In genomic region chr14:18326968-18327672, GRCm38 (mm10) we compare ENCODE assay signal across 8 mouse cellular contexts. TPM values are rescaled to one million over a fixed set of nuclear protein-coding genes. Genes with fewer than 3 reads are reported as not detected.
DNase-seq lines count a peak whose midpoint lies in the region; ATAC-seq and TF ChIP-seq lines count a peak whose summit lies in the region.

No protein-coding gene starts in this region.

- peak; percentile 38; the same call in 1 of the 2 replicates for TF ChIP-seq CTCF in gastrocnemius, adult 2 months (IDR thresholded peaks at IDR 0.05)

- no peak for ATAC-seq in heart, embryonic 16.5 days (replicated peaks; ENCODE audit: extremely low read depth, insufficient read depth, low FRiP score)

- 3% methylated on average over 37 of the region's 37 CpGs for WGBS in heart, embryonic 16.5 days

- H3K36me3 ChIP-seq in heart, embryonic 16.5 days (ENCODE audit: control insufficient read depth, insufficient read depth): no peaks in the 10 kb centered on the region

- H3K9me3 ChIP-seq in heart, embryonic 16.5 days (replicated peaks; ENCODE audit: control insufficient read depth, low read length): no peaks in the 10 kb centered on the region

- H3K27me3 ChIP-seq in heart, embryonic 16.5 days (ENCODE audit: control insufficient read depth, insufficient read depth, low read length): no peaks in the 10 kb centered on the region

- H3K4me2 ChIP-seq in heart, embryonic 16.5 days (ENCODE audit: low read depth, low read length): peak overlapping the region; percentile 70

- H3K9ac ChIP-seq in heart, embryonic 16.5 days (ENCODE audit: low read length): peak overlapping the region; percentile 75

- DNase-seq in gastrocnemius, adult 2 months: peak; percentile 63
- no peak for DNase-seq in gastrocnemius, adult 18-20 months (ENCODE audit: low spot score)
- DNase-seq in ZHBTc4 (ENCODE audit: low read depth, low spot score): peak; percentile 70
- DNase-seq in embryo, embryonic 9.5 days (ENCODE audit: extremely low spot score): peak; percentile 77
- peak; percentile 31 to 66 for DNase-seq in kidney, postnatal 36 days
- DNase-seq in lung, postnatal 4 days: peak; percentile 39 to 40
- DNase-seq in testis, postnatal 10 days (ENCODE audit: low spot score): peak; percentile 64

- H3K4me1 ChIP-seq in heart, embryonic 16.5 days (ENCODE audit: control insufficient read depth, insufficient read depth, low read length): peaks cover 11% of the 10 kb centered on the region

- intact Hi-C loops in gastrocnemius, adult 2 months (cut with DNase I): no loop called here

- peak overlapping the region; percentile 74 for H3K4me3 ChIP-seq in gastrocnemius, adult 2 months
- peak overlapping the region; percentile 57 for H3K4me3 ChIP-seq in heart, embryonic 16.5 days (ENCODE audit: low read length)

- peak overlapping the region; percentile 86 for H3K27ac ChIP-seq in gastrocnemius, adult 2 months
- no peak overlapping the region for H3K27ac ChIP-seq in heart, embryonic 16.5 days (ENCODE audit: low read length)

RNA-seq across cellular contexts. Expression of gene Ube2e1, which starts 4.5 kb away (rescaled TPM):
- 10 to 100 TPM; 86.5 to 95.5 TPM for total RNA-seq in gastrocnemius, adult 2 months (2021)
- total RNA-seq in gastrocnemius, adult 18-20 months (2021): 10 to 100 TPM; 89.6 to 97.0 TPM
- 59.4 and 70.2 TPM in 2 replicates for polyA plus RNA-seq in heart, embryonic 16.5 days (2015; fragmentation: Nextera tagmentation; extraction: Ambion mirVana)

RNA-seq across cellular contexts. Expression of gene Rpl15, which starts 55.9 kb away (rescaled TPM):
- total RNA-seq in gastrocnemius, adult 2 months (2021): 100 to 1,000 TPM; 519 to 581 TPM
- total RNA-seq in gastrocnemius, adult 18-20 months (2021): 100 to 1,000 TPM; 521 to 526 TPM
- 203 and 235 TPM in 2 replicates for polyA plus RNA-seq in heart, embryonic 16.5 days (2015; fragmentation: Nextera tagmentation; extraction: Ambion mirVana)

RNA-seq across cellular contexts. Expression of gene Nkiras1, which starts 56.2 kb away (rescaled TPM):
- 10 to 100 TPM; 30.1 to 44.9 TPM for total RNA-seq in gastrocnemius, adult 2 months (2021)
- total RNA-seq in gastrocnemius, adult 18-20 months (2021): 10 to 100 TPM; 35.7 to 38.0 TPM
- polyA plus RNA-seq in heart, embryonic 16.5 days (2015; fragmentation: Nextera tagmentation; extraction: Ambion mirVana): 25.3 TPM in 2 replicates
